Comparison of ENCODE assay signal across 8 mouse cellular contexts in genomic region chr6:29215881-29216501, GRCm38 (mm10). TPM values are rescaled to one million over a fixed set of nuclear protein-coding genes. Genes with fewer than 3 reads are reported as not detected.
DNase-seq lines count a peak whose midpoint lies in the region; ATAC-seq and TF ChIP-seq lines count a peak whose summit lies in the region.

Gene Impdh1 (minus strand): TSS chr6:29216364.

- H3K27me3 ChIP-seq in E14TG2a.4 (ENCODE audit: insufficient read depth, low read length), result peaks cover 48% of the 10 kb centered on the region
- H3K27me3 ChIP-seq in heart, postnatal 0 days (ENCODE audit: control insufficient read depth, insufficient read depth, low read length), result peaks cover 9% of the 10 kb centered on the region; the same call in 1 of the 2 replicates
- peaks cover 14% of the 10 kb centered on the region; the same call in 1 of the 2 replicates for H3K27me3 ChIP-seq in lung, embryonic 14.5 days (ENCODE audit: insufficient read depth, low read length)

- no peak for TF ChIP-seq EP300 in heart, postnatal 0 days (IDR thresholded peaks at IDR 0.05; ENCODE audit: low read depth)

- peak within 1 kb of the TSS; percentile 66 for H3K9ac ChIP-seq in heart, postnatal 0 days (replicated peaks; ENCODE audit: low read depth, low read length)
- peak within 1 kb of the TSS; percentile 58 for H3K9ac ChIP-seq in lung, embryonic 14.5 days

- H3K27ac ChIP-seq in heart, postnatal 0 days (ENCODE audit: low read depth), result peak within 1 kb of the TSS; percentile 71
- no peak within 1 kb of the TSS for H3K27ac ChIP-seq in lung, embryonic 14.5 days (ENCODE audit: low read depth)

- H3K36me3 ChIP-seq in E14TG2a.4 (ENCODE audit: insufficient read depth, low read length), result no peaks in the 10 kb centered on the region
- H3K36me3 ChIP-seq in heart, postnatal 0 days (replicated peaks; ENCODE audit: control insufficient read depth, insufficient read depth, low read length), result no peaks in the 10 kb centered on the region
- H3K36me3 ChIP-seq in lung, embryonic 14.5 days (ENCODE audit: insufficient read depth), result no peaks in the 10 kb centered on the region

- H3K9me3 ChIP-seq in E14TG2a.4 (ENCODE audit: low read length), result no peaks in the 10 kb centered on the region
- no peaks in the 10 kb centered on the region for H3K9me3 ChIP-seq in heart, postnatal 0 days (replicated peaks; ENCODE audit: control insufficient read depth, low read length)
- H3K9me3 ChIP-seq in lung, embryonic 14.5 days (ENCODE audit: low read depth, low read length), result no peaks in the 10 kb centered on the region

- peaks cover 39% of the 10 kb centered on the region for H3K4me1 ChIP-seq in E14TG2a.4 (replicated peaks; ENCODE audit: low read depth, low read length)
- H3K4me1 ChIP-seq in heart, postnatal 0 days (ENCODE audit: control insufficient read depth, insufficient read depth), result peaks cover 19% of the 10 kb centered on the region
- H3K4me1 ChIP-seq in lung, embryonic 14.5 days (ENCODE audit: insufficient read depth), result peaks cover 4% of the 10 kb centered on the region

- 1% methylated on average over 56 of the region's 56 CpGs for WGBS in heart, postnatal 0 days
- under 1% methylated on average over 56 of the region's 56 CpGs for WGBS in lung, embryonic 14.5 days

- DNase-seq in brain, adult 2 months (ENCODE audit: low read depth, low spot score), result peak; percentile 68
- peak; percentile 11 for DNase-seq in fibroblast of lung, adult 2 months (ENCODE audit: low read depth)
- DNase-seq in heart, postnatal 0 days (ENCODE audit: low spot score), result peak; percentile 46
- DNase-seq in kidney, postnatal 4 days, result peak; percentile 92
- peak; percentile 83 for DNase-seq in lung, embryonic 14.5 days
- DNase-seq in thymus, postnatal 14 days, result peak; percentile 96

- peak within 1 kb of the TSS; percentile 96 for H3K4me2 ChIP-seq in heart, postnatal 0 days (ENCODE audit: low read depth, low read length)
- peak within 1 kb of the TSS; percentile 98 for H3K4me2 ChIP-seq in lung, embryonic 14.5 days

- no peak for TF ChIP-seq CTCF in E14TG2a.4 (conservative IDR thresholded peaks at IDR 0.05; ENCODE audit: low read length)
- TF ChIP-seq CTCF in heart, postnatal 0 days (IDR thresholded peaks at IDR 0.05; ENCODE audit: low read depth), result no peak
- TF ChIP-seq CTCF in lung, embryonic 14.5 days (IDR thresholded peaks at IDR 0.05; ENCODE audit: low read depth), result no peak

- H3K4me3 ChIP-seq in E14TG2a.4 (replicated peaks; ENCODE audit: low read length), result peak within 1 kb of the TSS; percentile 95
- peak within 1 kb of the TSS; percentile 79 for H3K4me3 ChIP-seq in heart, postnatal 0 days (ENCODE audit: low read depth, low read length)
- peak within 1 kb of the TSS; percentile 69 for H3K4me3 ChIP-seq in lung, embryonic 14.5 days (ENCODE audit: low read depth, low read length)

- peak; percentile 80 for ATAC-seq in heart, postnatal 0 days (ENCODE audit: insufficient read depth, low read depth)
- peak; percentile 82 for ATAC-seq in lung, embryonic 14.5 days (ENCODE audit: insufficient read depth)
- ATAC-seq in neutrophil, adult 5-6 weeks (ENCODE audit: extremely low read depth, insufficient number of reproducible peaks, low FRiP score, poor library complexity, severe bottlenecking), result peak; percentile 51

RNA-seq across cellular contexts. Expression of gene Impdh1, which starts in this region (rescaled TPM):
- total RNA-seq in heart, postnatal 0 days (2014; rRNA removed; ENCODE audit: low replicate concordance), result 13.5 and 18.9 TPM in 2 replicates
- 23.7 and 25.7 TPM in 2 replicates for polyA plus RNA-seq in heart, postnatal 0 days (2015; fragmentation: Nextera tagmentation; extraction: Ambion mirVana)
- 49.3 and 51.6 TPM in 2 replicates for polyA plus RNA-seq in lung, embryonic 14.5 days (2014; fragmentation: Nextera tagmentation; extraction: Ambion mirVana)
- total RNA-seq in neutrophil, adult 5-6 weeks (2017), result 17.1 and 18.2 TPM in 2 replicates

Comparison
In these comparisons a context has a peak if more than half of its experiments do, and no peak if none do; other contexts are left out.
1. DNase-seq: peak in every context shown above with its lines; median percentile 96 in thymus, postnatal 14 days; 92 in kidney, postnatal 4 days; 83 in lung, embryonic 14.5 days; 68 in brain, adult 2 months; 46 in heart, postnatal 0 days; 11 in fibroblast of lung, adult 2 months.